Mouse (Mus musculus) intestine, embryonic 16.5 days (tissue): ENCODE results near the gene Tsacc. TPM values are rescaled to one million over a fixed set of nuclear protein-coding genes. Genes with fewer than 3 reads are reported as not detected.

Experiments used
- ATAC-seq: fragments of 200-750 bp; cut with Nextera tagmentation; 2 replicates; pipeline ENCODE4 v1.8.0; 2017; ENCODE audit warnings: moderate TSS enrichment, moderate library complexity
- H3K27ac ChIP-seq: fragments of 300-500 bp; sonication (generic); 2 replicates; pipeline ENCODE4 v1.5.1; 2014; ENCODE audit warnings: mild to moderate bottlenecking, low read length
- H3K27me3 ChIP-seq: fragments of 300-500 bp; sonication (generic); replicated peaks from 2 replicates; pipeline ENCODE4 v1.6.1; 2014; ENCODE audit warnings: low read length, control low read depth, mixed read lengths; ENCODE audit not compliant: control insufficient read depth, insufficient read depth
- H3K36me3 ChIP-seq: fragments of 300-500 bp; sonication (generic); 2 replicates; pipeline ENCODE4 v1.6.1; 2014; ENCODE audit warnings: low read length, control low read depth; ENCODE audit not compliant: control insufficient read depth, insufficient read depth
- H3K4me1 ChIP-seq: fragments of 300-500 bp; sonication (generic); 2 replicates; pipeline ENCODE4 v1.6.1; 2014; ENCODE audit warnings: low read length, control low read depth, mixed read lengths; ENCODE audit not compliant: control insufficient read depth, insufficient read depth
- H3K4me2 ChIP-seq: fragments of 300-500 bp; sonication (generic); 2 replicates; pipeline ENCODE4 v1.6.1; 2014; ENCODE audit warnings: low read depth, low read length, control low read depth
- H3K4me3 ChIP-seq: fragments of 300-500 bp; sonication (generic); 2 replicates; pipeline ENCODE4 v1.5.1; 2014; ENCODE audit warnings: mild to moderate bottlenecking, low read length
- H3K9ac ChIP-seq: fragments of 300-500 bp; sonication (generic); 2 replicates; pipeline ENCODE4 v1.6.1; 2014; ENCODE audit warnings: low read depth, low read length
- H3K9me3 ChIP-seq: fragments of 300-500 bp; sonication (generic); 2 replicates; pipeline ENCODE4 v1.6.1; 2016; ENCODE audit warnings: low read length, control low read depth; ENCODE audit not compliant: control insufficient read depth
- WGBS: fragments of 180-500 bp; shearing (Covaris S2); extraction: QIAGEN DNeasy Blood & Tissue Kit; methylation state at CpG from one replicate; pipeline ENCODE4 v1.1.7; 2014; 5-methylcytosine and 5-hydroxymethylcytosine counted together
- polyA plus RNA-seq: library from polyadenylated mRNA; unstranded; fragments of >200 nt; fragmentation: Nextera tagmentation; extraction: Ambion mirVana; gene quantifications from 2 replicates; pipeline ENCODE4 v1.2.1, GENCODE M21; 2015

Gene Tsacc
- polyA plus RNA-seq, 1 experiment from 2014 or later: 10.8 TPM

- H3K27ac ChIP-seq: no peak overlapping the region
- H3K4me3 ChIP-seq: no peak overlapping the region
- no peak overlapping the region for H3K4me2 ChIP-seq
- WGBS: 20% methylated on average over 13 of the region's 13 CpGs
- no peak overlapping the region for H3K9ac ChIP-seq
- no peaks in the 10 kb centered on the region for H3K36me3 ChIP-seq
- ATAC-seq: no peak
- no peaks in the 10 kb centered on the region for H3K9me3 ChIP-seq
- H3K4me1 ChIP-seq: 0 out of 2 replicates have a peak, but pooled peaks cover 3% of the 10 kb centered on the region
- H3K27me3 ChIP-seq: peaks cover 28% of the 10 kb centered on the region
Observed at GRCm38 (mm10) chr3:88245811-88246210, 51.0 kb downstream of the Tsacc start.

DNA sequence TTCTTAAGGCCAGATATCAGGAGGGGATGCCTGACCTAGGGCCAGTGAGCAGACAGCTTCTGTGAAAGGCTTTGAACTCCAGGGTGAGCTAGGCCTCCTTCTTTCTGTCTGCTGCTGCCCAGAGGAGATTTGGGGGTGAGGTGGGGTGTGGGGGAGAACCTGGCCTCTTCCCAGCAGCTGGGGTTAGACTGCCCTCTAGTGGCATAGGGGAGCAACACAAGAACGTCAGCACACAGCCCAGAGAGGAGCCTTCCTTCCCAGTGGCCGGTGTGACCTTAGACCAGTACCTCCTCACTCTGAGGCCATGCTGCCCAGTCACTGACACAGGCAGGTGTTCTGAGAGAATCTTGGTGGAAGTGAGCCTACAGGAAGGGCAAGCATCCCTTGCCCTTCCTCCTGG is 52.7 kb downstream of the Tsacc start:
- Histone ChIP-seq H3K27ac (no peak overlapping the region), H3K4me2 (no peak overlapping the region), H3K36me3 (no peaks in the 10 kb centered on the region), H3K9ac (no peak overlapping the region), H3K4me3 (no peak overlapping the region), H3K4me1 (0 out of 2 replicates have a peak, but pooled peaks cover 3% of the 10 kb centered on the region), H3K27me3 (peaks cover 43% of the 10 kb centered on the region), H3K9me3 (no peaks in the 10 kb centered on the region)
- no peak for ATAC-seq
- 7% methylated on average over 2 of the region's 2 CpGs for WGBS

DNA sequence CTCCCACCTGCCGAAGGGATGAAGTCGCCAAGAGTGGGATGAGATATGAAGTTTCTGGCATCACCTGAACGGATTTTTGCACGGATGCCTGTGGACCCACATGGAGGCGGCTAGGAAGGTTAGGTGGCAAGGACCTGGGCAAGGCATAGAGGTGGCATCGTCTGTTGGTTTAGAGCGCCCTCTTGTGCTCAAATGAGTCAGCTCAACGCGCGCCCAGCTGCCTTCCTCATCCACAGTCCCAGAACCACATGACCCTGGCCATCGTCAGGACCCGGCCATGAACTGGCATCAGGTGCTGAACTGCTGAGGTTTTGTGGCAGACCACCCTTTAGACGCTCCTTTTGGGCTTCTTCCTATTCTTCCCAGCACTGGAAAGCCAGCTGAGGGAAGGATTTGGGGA is 54.3 kb downstream of the Tsacc start:
- peak; percentile 38; the same call in 1 of the 2 replicates for ATAC-seq
- H3K9me3 ChIP-seq: no peaks in the 10 kb centered on the region
- 0 out of 2 replicates have a peak, but pooled peaks cover 3% of the 10 kb centered on the region for H3K4me1 ChIP-seq
- H3K36me3 ChIP-seq: no peaks in the 10 kb centered on the region
- H3K9ac ChIP-seq: no peak overlapping the region
- H3K27ac ChIP-seq: no peak overlapping the region
- no peak overlapping the region for H3K4me3 ChIP-seq
- no peak overlapping the region for H3K4me2 ChIP-seq
- peaks cover 57% of the 10 kb centered on the region for H3K27me3 ChIP-seq
- WGBS: 3% methylated on average over 13 of the region's 13 CpGs

GRCm38 (mm10) chr3:88241045-88241786 is 55.6 kb downstream of the Tsacc start:
- Histone ChIP-seq H3K4me1 (0 out of 2 replicates have a peak, but pooled peaks cover 3% of the 10 kb centered on the region), H3K36me3 (no peaks in the 10 kb centered on the region), H3K27ac (no peak overlapping the region), H3K4me3 (no peak overlapping the region), H3K9ac (0 out of 2 replicates have a peak overlapping the region, but pooled peaks have one; percentile 33), H3K4me2 (0 out of 2 replicates have a peak overlapping the region, but pooled peaks have one; percentile 12), H3K27me3 (peaks cover 57% of the 10 kb centered on the region), H3K9me3 (no peaks in the 10 kb centered on the region)
- 4% methylated on average over 47 of the region's 48 CpGs for WGBS
- no peak for ATAC-seq

DNA sequence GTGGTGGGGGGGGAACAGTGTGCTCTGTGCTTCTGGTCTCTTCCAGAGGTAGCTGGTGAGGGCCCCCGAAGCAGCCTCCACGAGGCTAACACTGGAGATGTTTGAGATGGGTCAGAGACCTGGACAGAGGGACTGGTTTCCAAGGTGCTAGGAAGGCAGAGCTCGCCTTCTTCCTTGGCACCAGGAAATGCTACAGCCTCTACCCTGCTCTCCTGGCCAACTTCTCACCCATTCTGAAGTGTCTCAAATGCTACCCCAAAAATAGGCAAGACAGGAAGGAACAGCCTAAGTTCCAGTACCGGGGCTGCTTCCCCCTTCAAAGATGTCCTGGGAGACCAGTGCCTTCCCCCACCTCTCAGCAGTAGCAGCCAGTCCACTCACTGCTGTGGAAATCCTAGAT is 57.4 kb downstream of the Tsacc start:
- H3K4me2 ChIP-seq: no peak overlapping the region
- ATAC-seq: no peak

GRCm38 (mm10) chr3:88238866-88239391 is 57.9 kb downstream of the Tsacc start:
- H3K27me3 ChIP-seq: peaks cover 54% of the 10 kb centered on the region
- no peaks in the 10 kb centered on the region for H3K9me3 ChIP-seq
- no peaks in the 10 kb centered on the region for H3K36me3 ChIP-seq
- no peak overlapping the region for H3K27ac ChIP-seq
- no peak overlapping the region for H3K9ac ChIP-seq
- WGBS: 34% methylated on average over 8 of the region's 8 CpGs
- H3K4me2 ChIP-seq: no peak overlapping the region
- ATAC-seq: no peak
- 0 out of 2 replicates have a peak, but pooled peaks cover 3% of the 10 kb centered on the region for H3K4me1 ChIP-seq
- H3K4me3 ChIP-seq: no peak overlapping the region

More for the DNA sequence above, 57.4 kb downstream of the Tsacc start:
- Histone ChIP-seq H3K9ac (no peak overlapping the region), H3K4me1 (0 out of 2 replicates have a peak, but pooled peaks cover 3% of the 10 kb centered on the region), H3K27ac (no peak overlapping the region), H3K27me3 (peaks cover 54% of the 10 kb centered on the region), H3K4me3 (no peak overlapping the region), H3K9me3 (no peaks in the 10 kb centered on the region), H3K36me3 (no peaks in the 10 kb centered on the region)
- WGBS: 61% methylated on average over 4 of the region's 4 CpGs

DNA sequence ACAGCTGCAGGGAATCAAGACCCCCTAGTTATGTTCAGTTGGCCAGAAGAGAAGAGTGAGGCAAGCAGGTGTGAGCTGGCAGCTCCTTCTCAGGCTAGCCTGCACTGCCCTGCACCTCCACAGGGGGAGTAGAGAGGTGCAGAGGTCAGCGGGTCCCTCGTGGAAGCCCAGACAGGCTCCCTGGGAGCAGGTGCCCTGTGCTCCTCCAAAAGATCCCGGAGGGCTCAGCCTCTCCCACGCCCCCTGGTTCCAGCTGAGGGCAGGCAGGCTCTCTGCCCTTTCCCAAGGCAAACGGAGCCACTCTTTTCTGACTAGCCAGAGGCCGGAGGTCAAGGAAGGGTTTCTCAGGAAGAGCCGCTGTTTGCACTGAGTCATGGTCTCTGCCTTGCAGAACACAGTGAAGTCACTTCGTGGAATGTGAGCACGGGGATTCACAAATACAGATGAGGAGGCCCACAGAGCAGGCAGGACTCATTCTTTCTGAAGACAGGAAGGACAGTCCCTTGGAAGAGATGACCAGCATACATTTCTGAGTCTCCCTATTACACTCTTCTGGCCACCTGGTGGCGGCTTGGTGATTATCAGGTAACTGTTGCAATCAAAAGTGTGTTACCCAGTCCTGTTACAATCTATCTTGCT is 59.1 kb downstream of the Tsacc start:
- Histone ChIP-seq H3K4me1 (0 out of 2 replicates have a peak, but pooled peaks cover 3% of the 10 kb centered on the region), H3K4me2 (0 out of 2 replicates have a peak overlapping the region, but pooled peaks have one; percentile 3), H3K9me3 (no peaks in the 10 kb centered on the region), H3K9ac (no peak overlapping the region), H3K4me3 (no peak overlapping the region), H3K36me3 (no peaks in the 10 kb centered on the region), H3K27me3 (peaks cover 51% of the 10 kb centered on the region), H3K27ac (no peak overlapping the region)
- WGBS: 9% methylated on average over 10 of the region's 10 CpGs
- ATAC-seq: peak; percentile 48; the same call in 1 of the 2 replicates

DNA sequence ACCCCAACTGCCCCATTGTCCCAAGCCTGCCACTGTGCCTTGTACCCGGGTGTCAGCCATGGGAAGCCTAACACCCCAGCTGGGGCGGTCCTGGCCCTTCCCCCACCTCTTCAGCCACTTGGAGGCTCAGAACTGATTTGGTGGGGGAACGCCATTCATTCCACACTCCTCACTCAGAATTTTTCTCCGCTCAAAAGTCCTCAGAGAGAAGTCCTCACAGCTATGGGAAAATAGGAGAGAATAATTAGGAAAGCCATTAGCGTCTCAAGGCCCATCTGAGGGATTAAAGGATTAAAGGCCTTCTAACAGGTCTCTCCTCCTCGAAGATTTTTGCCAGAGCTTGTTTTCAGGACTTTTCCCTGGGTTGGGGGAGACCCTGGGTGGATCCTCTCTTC is 59.6 kb downstream of the Tsacc start:
- Histone ChIP-seq H3K9me3 (no peaks in the 10 kb centered on the region), H3K27me3 (peaks cover 52% of the 10 kb centered on the region), H3K4me2 (no peak overlapping the region), H3K9ac (no peak overlapping the region), H3K36me3 (no peaks in the 10 kb centered on the region), H3K27ac (no peak overlapping the region), H3K4me3 (no peak overlapping the region), H3K4me1 (0 out of 2 replicates have a peak, but pooled peaks cover 3% of the 10 kb centered on the region)
- ATAC-seq: no peak
- 36% methylated on average over 6 of the region's 6 CpGs for WGBS

DNA sequence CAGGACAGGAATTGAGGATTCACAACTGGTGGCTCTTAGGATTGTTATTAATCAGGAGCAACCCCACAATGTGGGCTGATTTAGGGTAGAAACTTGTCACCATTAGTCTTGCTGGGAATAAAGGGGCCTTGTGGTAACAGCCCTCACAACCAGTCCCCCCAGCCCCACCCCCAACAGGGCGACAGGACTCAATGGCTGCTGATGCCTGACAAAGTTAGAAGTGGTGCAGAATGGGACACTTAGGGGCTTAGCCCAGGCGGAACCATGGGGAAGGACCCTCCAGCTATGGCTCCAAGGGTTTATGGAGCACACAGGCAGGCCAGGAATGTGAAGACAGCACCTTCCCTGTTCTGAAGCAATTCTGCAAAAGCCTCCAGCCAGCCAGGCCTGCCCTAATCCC is 61.2 kb downstream of the Tsacc start:
- no peak for ATAC-seq
- peaks cover 43% of the 10 kb centered on the region for H3K27me3 ChIP-seq
- no peaks in the 10 kb centered on the region for H3K36me3 ChIP-seq
- no peaks in the 10 kb centered on the region for H3K4me1 ChIP-seq
- H3K27ac ChIP-seq: no peak overlapping the region
- no peaks in the 10 kb centered on the region for H3K9me3 ChIP-seq
- H3K9ac ChIP-seq: no peak overlapping the region
- H3K4me2 ChIP-seq: no peak overlapping the region
- H3K4me3 ChIP-seq: no peak overlapping the region
- whole genome bisulfite sequencing: 52% methylated on average over 2 of the region's 2 CpGs
